Mouse (Mus musculus): ENCODE results near the gene Mpnd.

- TF ChIP-seq CTCF (conservative IDR thresholded peaks at IDR 0.05; ENCODE audit: low read length) (peak; percentile 96), NANOG (IDR thresholded peaks at IDR 0.05; ENCODE audit: borderline replicate concordance, low read length) (no peak)
These were observed 30.8 kb downstream of the Mpnd start, which contains the start of gene Sh3gl1 for GRCm38 (mm10) chr17:56036176-56036900.
